Mouse (Mus musculus) neural tube, embryonic 13.5 days (tissue): ENCODE results near the gene C730034F03Rik. TPM values are rescaled to one million over a fixed set of nuclear protein-coding genes. Genes with fewer than 3 reads are reported as not detected.

Experiments used
- ATAC-seq: fragments of 200-750 bp; cut with Nextera tagmentation; 2 replicates; pipeline ENCODE4 v1.8.0; 2017; ENCODE audit warnings: low read depth, mild to moderate bottlenecking, moderate TSS enrichment, moderate library complexity
- H3K27ac ChIP-seq: fragments of 300-500 bp; sonication (generic); replicated peaks from 2 replicates; pipeline ENCODE4 v1.5.1; 2015; ENCODE audit warnings: moderate library complexity, mild to moderate bottlenecking, inconsistent platforms
- H3K27me3 ChIP-seq: fragments of 300-500 bp; sonication (generic); 2 replicates; pipeline ENCODE4 v1.6.1; 2015; ENCODE audit warnings: mild to moderate bottlenecking, inconsistent platforms
- H3K36me3 ChIP-seq: fragments of 300-500 bp; sonication (generic); 2 replicates; pipeline ENCODE4 v1.6.1; 2015; ENCODE audit warnings: mild to moderate bottlenecking, inconsistent platforms
- H3K4me1 ChIP-seq: fragments of 300-500 bp; sonication (generic); replicated peaks from 2 replicates; pipeline ENCODE4 v1.6.1; 2015; ENCODE audit warnings: inconsistent platforms
- H3K4me2 ChIP-seq: fragments of 300-500 bp; sonication (generic); 2 replicates; pipeline ENCODE4 v1.6.1; 2015; ENCODE audit warnings: inconsistent platforms, mild to moderate bottlenecking, moderate library complexity
- H3K4me3 ChIP-seq: fragments of 300-500 bp; sonication (generic); 2 replicates; pipeline ENCODE4 v1.5.1; 2015; ENCODE audit warnings: mild to moderate bottlenecking, inconsistent platforms
- H3K9ac ChIP-seq: fragments of 300-500 bp; sonication (generic); 2 replicates; pipeline ENCODE4 v1.6.1; 2015; ENCODE audit warnings: moderate library complexity, mild to moderate bottlenecking, inconsistent platforms
- H3K9me3 ChIP-seq: fragments of 300-500 bp; sonication (generic); 2 replicates; pipeline ENCODE4 v1.6.1; 2016; ENCODE audit warnings: inconsistent platforms
- WGBS: fragments of 180-500 bp; shearing (Covaris S2); methylation state at CpG from one replicate; pipeline ENCODE4 v1.1.7; 2015; 5-methylcytosine and 5-hydroxymethylcytosine counted together
- polyA plus RNA-seq: library from polyadenylated mRNA; unstranded; fragments of >200 nt; fragmentation: Nextera tagmentation; extraction: Ambion mirVana; gene quantifications from 2 replicates; pipeline ENCODE4 v1.2.1, GENCODE M21; 2015

Gene C730034F03Rik
- polyA plus RNA-seq, 1 experiment from 2014 or later, result 7.3 TPM

DNA sequence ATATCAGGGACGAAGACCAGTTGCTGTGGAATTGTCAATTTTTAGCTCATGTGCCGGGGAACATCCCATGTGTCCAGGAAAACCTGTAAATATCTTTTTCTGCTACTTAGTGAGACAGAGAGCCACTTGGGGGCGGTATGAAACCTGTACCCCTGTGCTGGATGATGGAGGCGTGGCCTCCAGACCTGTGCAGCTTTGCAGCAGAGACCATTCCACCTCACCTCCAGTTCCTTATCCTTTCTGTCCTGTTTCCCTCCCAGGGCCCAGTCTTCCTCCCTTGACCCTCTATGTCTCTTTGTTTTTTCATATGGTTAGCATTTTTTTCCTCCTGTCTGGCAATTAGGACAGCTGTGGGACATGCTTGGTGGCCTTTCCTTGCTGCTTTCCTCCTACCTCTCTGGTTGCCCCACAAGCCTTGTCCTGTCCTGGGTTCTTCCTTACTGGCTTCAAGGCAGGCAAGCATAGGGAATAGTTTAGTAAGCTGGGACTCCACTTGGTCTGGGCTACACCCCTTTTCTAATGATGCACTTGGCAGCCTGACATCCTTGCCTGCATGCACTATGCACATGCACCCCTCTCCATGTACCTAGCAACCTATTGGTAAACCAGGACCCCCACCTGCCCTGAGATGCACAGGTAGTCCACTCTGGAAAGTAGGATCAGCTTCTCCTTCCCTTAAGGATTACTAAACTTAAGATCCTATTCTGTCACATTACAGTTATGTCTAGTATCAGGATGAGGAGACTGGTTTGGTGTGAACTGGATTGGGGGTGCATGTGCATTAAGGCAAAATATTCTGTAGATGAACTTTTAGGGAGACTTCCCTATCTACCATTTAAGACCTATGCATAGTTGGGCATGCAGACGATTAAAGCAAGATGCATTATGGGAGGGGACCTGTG is 34.2 kb downstream of the C730034F03Rik start:
- no peaks in the 10 kb centered on the region for H3K9me3 ChIP-seq
- no peak overlapping the region for H3K9ac ChIP-seq
- no peak overlapping the region for H3K4me3 ChIP-seq
- no peak for ATAC-seq
- H3K4me1 ChIP-seq, result peaks cover 11% of the 10 kb centered on the region
- no peak overlapping the region for H3K4me2 ChIP-seq
- 65% methylated on average over 5 of the region's 5 CpGs for WGBS
- H3K36me3 ChIP-seq, result peaks cover 56% of the 10 kb centered on the region
- H3K27ac ChIP-seq, result no peak overlapping the region
- H3K27me3 ChIP-seq, result no peaks in the 10 kb centered on the region

DNA sequence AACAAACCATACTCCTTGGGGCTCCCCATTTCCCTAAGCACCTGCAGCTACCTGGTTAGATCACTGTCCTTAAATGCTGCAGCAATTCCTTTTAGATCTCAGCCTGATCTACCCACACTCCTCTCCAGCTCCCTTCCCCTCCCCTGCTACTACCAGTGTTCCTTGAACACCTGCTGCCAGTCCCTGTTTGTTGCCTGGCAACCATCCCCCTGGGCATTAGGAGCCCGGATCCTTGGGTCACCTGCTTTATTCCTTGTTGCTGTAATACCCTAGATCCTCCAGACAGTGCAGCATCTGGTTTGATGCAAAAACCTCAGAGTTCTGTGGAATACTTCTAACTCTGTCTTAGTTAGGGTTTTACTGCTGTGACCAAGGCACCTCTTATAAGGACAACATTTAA is 35.7 kb downstream of the C730034F03Rik start:
- ATAC-seq, result peak; percentile 62
- H3K36me3 ChIP-seq, result peaks cover 43% of the 10 kb centered on the region
- H3K27ac ChIP-seq, result no peak overlapping the region

DNA sequence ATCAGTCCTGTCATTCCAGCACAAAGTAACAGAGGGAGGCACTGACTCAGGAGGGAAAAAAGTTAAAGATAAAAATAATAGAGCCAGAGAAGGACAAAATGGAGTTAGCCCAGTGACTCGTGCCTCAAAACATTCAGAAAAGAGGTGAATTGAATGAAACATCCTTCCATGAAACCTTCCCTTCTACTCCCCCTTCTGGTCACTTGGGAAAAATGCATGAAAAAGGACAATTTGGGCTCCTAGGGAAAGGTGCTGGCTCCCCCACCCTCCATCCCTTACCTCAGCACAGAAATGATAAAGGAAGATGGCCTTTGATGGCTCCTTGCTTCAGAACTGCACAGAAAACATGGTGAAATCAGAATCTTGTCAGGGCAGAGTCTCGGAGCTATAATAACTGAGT is 39.2 kb downstream of the C730034F03Rik start:
- H3K36me3 ChIP-seq, result peaks cover 8% of the 10 kb centered on the region; the same call in 1 of the 2 replicates
- no peak overlapping the region for H3K4me2 ChIP-seq
- 37% methylated on average over 2 of the region's 2 CpGs for WGBS
- H3K4me3 ChIP-seq, result no peak overlapping the region
- no peak overlapping the region for H3K27ac ChIP-seq
- H3K9me3 ChIP-seq, result no peaks in the 10 kb centered on the region
- no peaks in the 10 kb centered on the region for H3K27me3 ChIP-seq
- no peak overlapping the region for H3K9ac ChIP-seq
- no peak for ATAC-seq
- H3K4me1 ChIP-seq, result peaks cover 11% of the 10 kb centered on the region

More for the DNA sequence above, 35.7 kb downstream of the C730034F03Rik start:
- Histone ChIP-seq H3K4me2 (no peak overlapping the region), H3K9me3 (no peaks in the 10 kb centered on the region), H3K4me3 (no peak overlapping the region), H3K4me1 (peaks cover 11% of the 10 kb centered on the region), H3K27me3 (no peaks in the 10 kb centered on the region), H3K9ac (no peak overlapping the region)
- WGBS, result 0% methylated on average over 1 of the region's 1 CpGs

DNA sequence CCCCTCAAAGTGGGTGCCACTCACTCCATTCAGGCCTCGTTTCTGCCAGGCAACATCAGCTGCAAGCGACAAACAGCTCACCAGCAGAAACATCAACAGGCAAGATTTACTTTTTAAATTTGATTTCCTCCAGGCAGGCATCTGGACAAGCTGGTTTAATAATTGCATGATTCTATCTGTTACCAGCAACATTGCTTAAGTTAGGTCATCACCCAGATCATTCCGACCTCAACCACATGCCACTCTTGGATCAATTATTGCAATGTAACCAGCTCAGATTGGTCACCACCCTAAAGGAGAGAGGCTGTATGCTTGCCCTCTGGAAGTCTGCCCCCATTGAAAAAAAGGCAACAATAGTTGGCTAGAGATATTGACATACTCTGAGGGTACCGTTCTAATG is 42.1 kb downstream of the C730034F03Rik start:
- no peak overlapping the region for H3K9ac ChIP-seq
- 85% methylated on average over 4 of the region's 4 CpGs for WGBS
- H3K27ac ChIP-seq, result no peak overlapping the region
- H3K4me2 ChIP-seq, result no peak overlapping the region
- no peaks in the 10 kb centered on the region for H3K36me3 ChIP-seq
- no peak overlapping the region for H3K4me3 ChIP-seq
- H3K9me3 ChIP-seq, result no peaks in the 10 kb centered on the region
- no peak for ATAC-seq
- peaks cover 13% of the 10 kb centered on the region for H3K4me1 ChIP-seq
- no peaks in the 10 kb centered on the region for H3K27me3 ChIP-seq

DNA sequence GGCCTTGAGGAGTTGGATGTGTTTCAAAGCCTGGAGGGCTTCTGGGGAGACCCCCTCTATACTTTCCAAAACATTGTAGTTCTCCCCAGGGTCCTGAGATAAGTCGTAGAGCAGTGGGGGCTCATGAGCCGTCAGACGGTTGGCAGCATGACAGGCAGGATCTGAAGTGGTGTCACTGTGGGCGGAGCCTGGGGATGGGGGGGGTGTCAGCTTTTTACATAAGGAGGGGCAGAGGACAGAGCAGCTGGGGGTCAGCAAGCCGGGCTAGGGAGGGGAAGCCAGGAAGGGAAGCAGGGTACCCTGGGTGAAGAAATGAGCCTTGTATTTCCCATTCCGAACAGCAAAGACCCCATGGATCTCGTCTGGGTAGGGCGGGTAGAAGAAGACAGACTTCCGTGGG is 44.0 kb downstream of the C730034F03Rik start:
- H3K27me3 ChIP-seq, result no peaks in the 10 kb centered on the region
- no peaks in the 10 kb centered on the region for H3K9me3 ChIP-seq
- no peak for ATAC-seq
- no peak overlapping the region for H3K4me3 ChIP-seq
- 82% methylated on average over 9 of the region's 9 CpGs for WGBS
- no peak overlapping the region for H3K9ac ChIP-seq
- no peak overlapping the region for H3K27ac ChIP-seq
- H3K4me1 ChIP-seq, result peaks cover 21% of the 10 kb centered on the region
- H3K4me2 ChIP-seq, result no peak overlapping the region
- no peaks in the 10 kb centered on the region for H3K36me3 ChIP-seq

DNA sequence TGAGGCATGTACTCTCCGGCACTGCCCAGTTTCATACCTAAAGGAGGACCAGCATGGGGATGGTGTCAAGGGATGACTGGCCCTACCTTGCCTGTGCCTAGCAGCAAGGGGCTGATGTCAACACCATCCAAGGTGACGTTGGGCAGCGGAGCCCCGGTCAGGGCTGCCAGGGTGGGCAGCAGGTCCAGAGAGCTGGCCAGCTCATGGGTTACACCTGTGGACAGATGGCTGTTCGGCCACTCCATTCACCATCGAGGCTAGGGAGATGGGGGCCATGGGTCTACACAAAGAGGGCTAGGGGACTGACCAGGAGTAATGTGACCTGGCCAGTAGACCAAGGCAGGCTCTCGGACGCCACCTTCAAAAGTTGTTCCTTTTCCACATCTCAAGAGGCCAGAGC is 44.5 kb downstream of the C730034F03Rik start:
- no peaks in the 10 kb centered on the region for H3K9me3 ChIP-seq
- 98% methylated on average over 8 of the region's 8 CpGs for WGBS
- H3K4me3 ChIP-seq, result no peak overlapping the region
- no peaks in the 10 kb centered on the region for H3K27me3 ChIP-seq
- no peak for ATAC-seq
- no peak overlapping the region for H3K4me2 ChIP-seq
- H3K4me1 ChIP-seq, result peaks cover 21% of the 10 kb centered on the region
- H3K27ac ChIP-seq, result no peak overlapping the region
- H3K36me3 ChIP-seq, result no peaks in the 10 kb centered on the region
- no peak overlapping the region for H3K9ac ChIP-seq

DNA sequence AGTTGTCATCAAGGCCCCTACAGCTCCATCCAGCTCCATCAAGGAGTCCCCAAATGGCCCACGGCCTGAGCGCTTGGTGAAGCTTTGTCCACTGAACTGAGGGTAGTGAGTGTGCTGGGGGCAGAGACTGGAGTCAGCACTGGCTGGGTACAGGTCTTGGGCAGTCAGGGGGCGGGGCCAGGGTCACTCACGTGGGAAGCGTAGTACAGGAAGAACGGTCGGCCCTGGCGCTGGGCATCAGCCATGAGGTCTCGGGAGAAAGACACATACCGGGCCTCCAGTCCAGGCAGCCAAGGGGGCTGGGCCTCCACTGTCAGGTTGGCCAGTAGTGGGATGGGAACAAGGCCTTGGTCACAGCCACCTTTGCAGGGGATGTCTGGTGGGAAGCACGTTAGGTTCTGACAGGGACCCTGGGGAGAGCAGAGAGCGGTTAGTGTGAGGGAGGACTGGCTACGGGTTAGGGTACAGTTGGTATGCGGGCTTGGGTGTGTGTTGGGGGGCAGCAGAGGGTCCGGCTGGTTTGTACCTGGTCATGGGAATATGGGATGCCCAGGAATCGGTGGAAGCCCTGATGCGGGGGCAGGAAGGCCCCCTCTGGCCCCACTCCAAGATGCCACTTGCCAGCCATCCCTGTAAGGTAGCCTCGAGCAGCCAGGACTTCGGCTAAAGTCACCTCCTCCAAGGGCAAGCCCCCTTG is 45.4 kb downstream of the C730034F03Rik start:
- no peak overlapping the region for H3K9ac ChIP-seq
- H3K9me3 ChIP-seq, result no peaks in the 10 kb centered on the region
- H3K36me3 ChIP-seq, result no peaks in the 10 kb centered on the region
- ATAC-seq, result no peak
- H3K27me3 ChIP-seq, result no peaks in the 10 kb centered on the region
- 92% methylated on average over 19 of the region's 19 CpGs for WGBS
- no peak overlapping the region for H3K4me3 ChIP-seq
- peaks cover 21% of the 10 kb centered on the region for H3K4me1 ChIP-seq
- peak overlapping the region; percentile 90 for H3K4me2 ChIP-seq
- H3K27ac ChIP-seq, result no peak overlapping the region

DNA sequence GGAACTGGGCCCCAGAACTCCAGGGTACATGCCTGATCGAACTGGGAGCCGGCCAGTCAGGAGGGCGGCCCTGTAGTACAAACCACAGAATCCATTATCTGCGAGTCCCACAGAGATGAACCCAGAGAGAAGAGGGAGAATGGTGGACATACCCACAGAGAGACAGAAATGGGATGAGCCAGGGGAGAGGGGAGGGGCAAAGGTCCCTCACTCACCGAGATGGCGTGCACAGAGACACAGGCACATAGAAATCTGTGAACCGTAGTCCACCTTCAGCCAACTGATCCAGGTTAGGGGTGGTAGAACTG is 45.9 kb downstream of the C730034F03Rik start:
- Histone ChIP-seq H3K36me3 (no peaks in the 10 kb centered on the region), H3K4me3 (peak overlapping the region; percentile 61), H3K27ac (no peak overlapping the region), H3K9ac (peak overlapping the region; percentile 74), H3K4me2 (peak overlapping the region; percentile 90), H3K27me3 (no peaks in the 10 kb centered on the region), H3K9me3 (no peaks in the 10 kb centered on the region), H3K4me1 (peaks cover 21% of the 10 kb centered on the region)
- 87% methylated on average over 7 of the region's 7 CpGs for WGBS
- ATAC-seq, result no peak

DNA sequence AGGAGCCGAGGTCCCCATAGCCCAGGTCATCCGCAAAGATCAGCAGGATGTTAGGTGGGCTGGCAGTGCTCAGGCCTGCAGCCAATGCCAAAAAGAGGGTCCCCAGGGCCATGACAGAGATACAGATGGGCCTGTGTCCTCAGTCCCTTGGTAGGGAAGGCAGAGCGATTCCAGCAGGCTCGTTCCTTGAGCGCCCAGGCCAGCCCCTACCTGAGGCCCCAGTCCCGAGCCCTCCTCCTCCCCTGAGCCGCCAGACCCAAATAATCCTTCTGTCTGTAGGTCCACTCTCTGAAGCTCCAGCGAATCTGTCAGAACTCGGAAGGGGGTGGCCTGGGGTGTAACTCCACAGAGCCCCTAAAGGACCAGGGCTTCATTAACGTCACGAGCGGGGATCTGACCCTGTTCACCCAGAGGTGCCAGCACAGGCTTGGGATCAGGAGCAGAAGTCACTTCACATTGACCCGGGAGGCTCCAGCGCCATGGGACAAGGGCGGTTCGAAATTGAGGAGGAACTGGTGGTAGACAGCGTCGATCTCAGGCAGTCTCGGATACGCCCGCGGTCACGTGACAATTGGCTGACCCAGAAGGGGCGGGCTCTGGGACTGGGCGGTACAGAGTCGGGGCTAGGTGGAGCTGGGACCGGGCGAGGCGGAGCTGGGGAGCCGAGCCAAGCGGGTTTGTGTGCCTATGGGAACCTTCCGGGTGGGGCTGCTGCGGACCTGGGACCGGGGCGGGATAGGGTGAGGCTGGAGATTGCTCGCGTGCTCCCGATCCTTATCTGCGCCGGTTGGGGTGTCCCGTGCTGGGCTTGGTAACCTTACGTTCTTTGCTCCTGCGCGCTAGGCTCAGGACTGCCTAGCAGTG is 46.5 kb downstream of the C730034F03Rik start:
- Histone ChIP-seq H3K27me3 (no peaks in the 10 kb centered on the region), H3K4me1 (peaks cover 21% of the 10 kb centered on the region), H3K9ac (peak overlapping the region; percentile 74), H3K9me3 (no peaks in the 10 kb centered on the region), H3K27ac (peak overlapping the region; percentile 75), H3K36me3 (no peaks in the 10 kb centered on the region), H3K4me2 (peak overlapping the region; percentile 90), H3K4me3 (peak overlapping the region; percentile 61)
- 11% methylated on average over 43 of the region's 44 CpGs for WGBS
- peak; percentile 97 for ATAC-seq

DNA sequence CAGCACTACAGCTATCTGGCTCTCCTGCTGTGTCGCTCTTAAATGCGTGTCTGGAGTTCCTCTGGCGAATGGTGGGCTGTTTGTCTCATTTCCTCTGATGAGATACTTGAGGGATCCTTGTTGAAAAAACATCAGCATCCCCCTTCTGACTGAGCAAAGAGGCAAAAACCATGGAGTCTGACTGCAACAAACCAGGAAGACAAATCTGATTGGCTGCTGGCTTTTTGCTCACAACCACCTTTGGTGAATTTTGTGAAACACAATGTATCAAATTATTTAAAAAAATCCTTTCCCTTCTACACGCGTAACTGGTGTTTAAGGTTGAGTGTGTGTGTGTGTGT is 47.1 kb downstream of the C730034F03Rik start:
- Histone ChIP-seq H3K36me3 (no peaks in the 10 kb centered on the region), H3K4me3 (peak overlapping the region; percentile 61), H3K27ac (peak overlapping the region; percentile 75), H3K9ac (peak overlapping the region; percentile 74), H3K27me3 (no peaks in the 10 kb centered on the region), H3K9me3 (no peaks in the 10 kb centered on the region), H3K4me1 (peaks cover 21% of the 10 kb centered on the region), H3K4me2 (peak overlapping the region; percentile 90)
- 10% methylated on average over 5 of the region's 5 CpGs for WGBS
- ATAC-seq, result no peak

DNA sequence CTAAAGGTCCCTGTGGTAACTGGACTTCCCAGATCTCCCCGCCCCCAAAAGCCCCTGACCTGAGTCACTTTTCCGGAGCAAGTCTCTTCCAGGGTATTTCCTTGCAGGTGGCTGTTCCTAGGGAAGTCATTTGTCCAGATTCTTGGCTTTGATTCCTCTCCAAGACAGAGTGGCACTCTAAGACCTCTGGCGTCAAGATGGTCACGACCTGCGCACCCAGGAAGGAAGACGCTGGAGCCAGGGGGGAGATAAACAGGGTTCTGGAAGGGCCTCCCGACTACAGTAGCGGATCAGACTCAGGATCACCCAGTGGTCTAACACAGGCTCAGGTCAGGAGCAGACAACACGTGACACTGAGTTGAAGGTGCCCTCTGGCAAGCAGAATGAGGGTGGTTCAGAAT is 47.7 kb downstream of the C730034F03Rik start, which contains the start of gene Arsa:
Gene Arsa, minus strand, starts transcription at position 335 of the 401 bp plus-strand sequence.
- H3K9me3 ChIP-seq, result no peaks in the 10 kb centered on the region
- H3K36me3 ChIP-seq, result no peaks in the 10 kb centered on the region
- H3K27ac ChIP-seq, result peak within 1 kb of the TSS; percentile 75
- peak within 1 kb of the TSS; percentile 90 for H3K4me2 ChIP-seq
- peak within 1 kb of the TSS; percentile 61 for H3K4me3 ChIP-seq
- H3K4me1 ChIP-seq, result peaks cover 21% of the 10 kb centered on the region
- no peak for ATAC-seq
- H3K9ac ChIP-seq, result peak within 1 kb of the TSS; percentile 74
- no peaks in the 10 kb centered on the region for H3K27me3 ChIP-seq
- WGBS, result 33% methylated on average over 9 of the region's 9 CpGs

DNA sequence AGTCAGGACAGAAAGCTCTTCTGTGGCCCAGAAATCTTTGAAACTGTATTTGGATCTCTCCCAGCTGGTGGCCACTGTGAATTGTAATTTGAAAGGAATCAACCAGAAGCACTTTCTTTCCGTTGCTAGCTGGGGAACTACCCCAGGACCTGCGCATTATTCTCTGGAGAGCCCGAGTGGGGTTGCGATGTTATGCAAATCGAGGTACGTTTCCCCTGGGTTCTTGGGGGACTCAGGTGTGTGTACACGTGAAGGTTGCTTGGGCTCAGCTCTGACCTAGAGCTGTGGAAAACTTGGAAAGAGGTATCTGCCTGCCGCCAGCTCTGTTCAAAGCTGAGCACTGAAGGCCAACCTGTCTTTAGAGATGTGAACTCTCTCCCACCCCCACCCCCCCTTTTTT is 48.4 kb downstream of the C730034F03Rik start:
- no peaks in the 10 kb centered on the region for H3K27me3 ChIP-seq
- no peak overlapping the region for H3K4me3 ChIP-seq
- no peak for ATAC-seq
- no peaks in the 10 kb centered on the region for H3K36me3 ChIP-seq
- no peak overlapping the region for H3K27ac ChIP-seq
- H3K4me1 ChIP-seq, result peaks cover 21% of the 10 kb centered on the region
- no peaks in the 10 kb centered on the region for H3K9me3 ChIP-seq
- WGBS, result 42% methylated on average over 8 of the region's 8 CpGs
- H3K4me2 ChIP-seq, result no peak overlapping the region
- H3K9ac ChIP-seq, result no peak overlapping the region
